Mouse (Mus musculus) liver, embryonic 16.5 days (tissue): Measurements from ENCODE around the gene Ihh. TPM values are rescaled to one million over a fixed set of nuclear protein-coding genes. Genes with fewer than 3 reads are reported as not detected.

Source experiments
- ATAC-seq: fragments of 200-750 bp; cut with Nextera tagmentation; 2 replicates; pipeline ENCODE4 v1.8.0; 2017; ENCODE audit warnings: low read depth, mild to moderate bottlenecking, moderate number of reproducible peaks, moderate library complexity
- H3K27ac ChIP-seq: fragments of 300-500 bp; sonication (generic); 2 replicates; pipeline ENCODE4 v1.5.1; 2014; ENCODE audit warnings: mild to moderate bottlenecking, low read length
- H3K27me3 ChIP-seq: fragments of 300-500 bp; sonication (generic); 2 replicates; pipeline ENCODE4 v1.6.1; 2014; ENCODE audit warnings: low read depth, low read length, mixed read lengths; ENCODE audit not compliant: control insufficient read depth, insufficient read depth
- H3K36me3 ChIP-seq: fragments of 300-500 bp; sonication (generic); 2 replicates; pipeline ENCODE4 v1.6.1; 2014; ENCODE audit warnings: mild to moderate bottlenecking; ENCODE audit not compliant: control insufficient read depth, insufficient read depth
- H3K4me1 ChIP-seq: fragments of 300-500 bp; sonication (generic); 2 replicates; pipeline ENCODE4 v1.6.1; 2014; ENCODE audit warnings: low read depth, low read length, mixed read lengths; ENCODE audit not compliant: control insufficient read depth
- H3K4me2 ChIP-seq: fragments of 300-500 bp; sonication (generic); 2 replicates; pipeline ENCODE4 v1.6.1; 2014; ENCODE audit warnings: low read depth, low read length, mixed read lengths
- H3K4me3 ChIP-seq: fragments of 300-500 bp; sonication (generic); 2 replicates; pipeline ENCODE4 v1.5.1; 2014; ENCODE audit warnings: low read depth, mild to moderate bottlenecking, low read length
- H3K9ac ChIP-seq: fragments of 300-500 bp; sonication (generic); 2 replicates; pipeline ENCODE4 v1.6.1; 2014; ENCODE audit warnings: low read depth, low read length
- H3K9me3 ChIP-seq: fragments of 300-500 bp; sonication (generic); replicated peaks from 2 replicates; pipeline ENCODE4 v1.6.1; 2016; ENCODE audit warnings: low read length; ENCODE audit not compliant: control insufficient read depth
- WGBS: fragments of 180-500 bp; shearing (Covaris S2); extraction: QIAGEN DNeasy Blood & Tissue Kit; methylation state at CpG from one replicate; pipeline ENCODE4 v1.1.7; 2014; ENCODE audit not compliant: insufficient replicate concordance; 5-methylcytosine and 5-hydroxymethylcytosine counted together
- polyA plus RNA-seq: library from polyadenylated mRNA; unstranded; fragments of >200 nt; fragmentation: Nextera tagmentation; extraction: Ambion mirVana; gene quantifications from 2 replicates; pipeline ENCODE4 v1.2.1, GENCODE M21; 2015

Ihh gene
- polyA plus RNA-seq, 1 experiment from 2014 or later, result 4.0 TPM

DNA sequence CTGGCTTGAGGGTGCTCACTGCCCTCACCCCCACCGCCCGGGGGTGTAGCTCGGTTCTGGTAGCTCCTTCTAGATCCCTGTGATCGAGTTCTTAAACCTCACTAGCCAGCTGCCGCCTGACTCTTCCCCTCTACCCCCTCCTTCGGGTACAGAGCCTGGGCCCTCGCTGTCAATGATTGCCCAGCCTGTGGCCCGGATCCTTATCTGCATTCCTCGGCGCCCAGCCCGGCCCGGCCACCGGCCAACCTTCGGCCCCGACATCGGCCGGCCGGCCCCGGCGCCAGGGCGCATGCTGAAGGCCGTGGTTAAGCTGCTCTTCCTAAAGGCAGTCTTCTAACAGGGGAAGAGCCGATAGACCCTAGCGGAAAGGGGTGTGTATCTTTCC lies 1.8 kb downstream of the Ihh start:
- WGBS, result 2% methylated on average over 24 of the region's 24 CpGs
- Histone ChIP-seq H3K4me2 (peak overlapping the region; percentile 45), H3K9ac (peak overlapping the region; percentile 53; the same call in 1 of the 2 replicates), H3K4me3 (peak overlapping the region; percentile 56), H3K27ac (peak overlapping the region; percentile 12; the same call in 1 of the 2 replicates), H3K36me3 (no peaks in the 10 kb centered on the region), H3K4me1 (no peaks in the 10 kb centered on the region), H3K27me3 (peaks cover 64% of the 10 kb centered on the region), H3K9me3 (no peaks in the 10 kb centered on the region)
- ATAC-seq, result peak; percentile 59

DNA sequence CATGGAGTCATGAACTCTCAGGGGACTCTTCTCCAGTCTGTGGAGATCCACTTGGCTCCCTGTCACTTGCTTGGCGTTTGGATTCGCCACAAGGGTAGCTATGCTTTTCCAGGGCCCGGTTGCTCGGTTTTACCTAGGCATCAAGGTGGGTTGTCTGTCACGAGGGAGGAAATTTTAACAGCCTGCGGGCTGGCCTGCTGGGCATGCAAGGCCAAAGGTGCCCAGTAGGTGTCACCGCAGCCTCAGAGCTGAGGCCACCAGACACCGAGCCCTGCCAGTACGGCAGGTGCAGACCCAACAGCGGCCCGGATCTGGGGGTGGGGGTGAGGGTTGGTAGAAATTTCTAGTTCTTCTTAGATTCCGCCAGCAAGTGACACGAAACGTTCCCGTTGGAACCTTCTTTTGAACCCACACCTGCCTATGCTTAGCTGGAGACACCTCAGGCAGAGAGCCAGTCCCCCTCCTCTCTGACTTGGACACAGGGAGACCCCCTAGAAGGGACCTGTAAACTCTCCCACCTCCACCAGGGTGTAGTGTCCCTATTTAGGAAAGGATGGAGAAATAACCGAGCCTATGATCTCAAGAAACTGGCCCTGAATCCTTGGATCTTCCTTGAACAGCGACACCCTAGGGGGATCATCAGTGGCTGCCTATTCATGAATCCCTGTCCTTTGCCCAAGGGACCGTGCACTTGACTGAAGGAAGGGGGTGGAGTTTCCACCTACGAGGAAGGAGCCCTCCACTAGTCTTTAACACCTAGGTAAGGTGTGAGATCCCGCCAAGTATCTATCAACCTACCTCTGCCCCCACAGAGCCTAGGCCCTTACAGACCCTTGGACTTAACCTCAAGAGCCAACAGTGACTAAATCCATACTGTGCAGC lies 2.4 kb downstream of the Ihh start:
- Histone ChIP-seq H3K27ac (peak overlapping the region; percentile 12; the same call in 1 of the 2 replicates), H3K36me3 (no peaks in the 10 kb centered on the region), H3K9me3 (no peaks in the 10 kb centered on the region), H3K9ac (peak overlapping the region; percentile 53; the same call in 1 of the 2 replicates), H3K27me3 (peaks cover 62% of the 10 kb centered on the region), H3K4me2 (peak overlapping the region; percentile 45), H3K4me1 (no peaks in the 10 kb centered on the region), H3K4me3 (peak overlapping the region; percentile 56)
- ATAC-seq, result peak; percentile 22; the same call in 1 of the 2 replicates
- 3% methylated on average over 20 of the region's 20 CpGs for WGBS

DNA sequence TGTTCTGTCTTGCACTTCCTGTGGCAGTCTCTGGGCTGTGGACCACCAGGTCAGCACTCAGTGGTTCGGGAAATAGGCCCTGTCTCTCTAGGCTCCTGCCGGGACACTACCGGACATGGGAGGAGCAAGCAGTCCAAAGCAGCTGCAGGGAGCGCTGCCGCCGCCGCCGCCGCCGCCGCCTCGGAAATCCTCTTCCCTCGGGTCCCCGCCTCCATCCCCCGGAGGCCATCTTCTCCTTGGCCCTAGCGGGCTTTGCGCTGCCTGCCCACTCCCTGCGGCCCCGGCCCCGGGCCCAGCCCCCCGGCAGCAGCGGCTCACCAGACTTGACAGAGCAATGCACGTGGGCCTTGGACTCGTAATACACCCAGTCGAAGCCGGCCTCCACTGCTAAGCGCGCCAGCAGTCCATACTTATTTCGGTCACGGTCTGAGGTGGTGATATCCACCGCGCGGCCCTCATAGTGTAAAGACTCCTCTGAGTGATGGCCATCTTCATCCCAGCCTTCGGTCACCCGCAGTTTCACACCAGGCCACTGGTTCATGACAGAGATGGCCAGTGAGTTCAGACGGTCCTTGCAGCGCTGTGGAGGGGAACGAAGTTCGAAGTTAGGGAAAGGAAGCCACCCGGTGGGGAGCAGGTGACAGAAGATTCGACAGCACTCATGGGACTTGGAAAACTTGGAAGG lies 3.3 kb downstream of the Ihh start:
- no peak overlapping the region for H3K4me3 ChIP-seq
- H3K4me2 ChIP-seq, result 0 out of 2 replicates have a peak overlapping the region, but pooled peaks have one; percentile 18
- H3K27ac ChIP-seq, result no peak overlapping the region
- H3K36me3 ChIP-seq, result no peaks in the 10 kb centered on the region
- H3K9ac ChIP-seq, result no peak overlapping the region
- no peaks in the 10 kb centered on the region for H3K4me1 ChIP-seq
- H3K9me3 ChIP-seq, result no peaks in the 10 kb centered on the region
- 4% methylated on average over 41 of the region's 41 CpGs for WGBS
- ATAC-seq, result no peak
- H3K27me3 ChIP-seq, result peaks cover 58% of the 10 kb centered on the region

DNA sequence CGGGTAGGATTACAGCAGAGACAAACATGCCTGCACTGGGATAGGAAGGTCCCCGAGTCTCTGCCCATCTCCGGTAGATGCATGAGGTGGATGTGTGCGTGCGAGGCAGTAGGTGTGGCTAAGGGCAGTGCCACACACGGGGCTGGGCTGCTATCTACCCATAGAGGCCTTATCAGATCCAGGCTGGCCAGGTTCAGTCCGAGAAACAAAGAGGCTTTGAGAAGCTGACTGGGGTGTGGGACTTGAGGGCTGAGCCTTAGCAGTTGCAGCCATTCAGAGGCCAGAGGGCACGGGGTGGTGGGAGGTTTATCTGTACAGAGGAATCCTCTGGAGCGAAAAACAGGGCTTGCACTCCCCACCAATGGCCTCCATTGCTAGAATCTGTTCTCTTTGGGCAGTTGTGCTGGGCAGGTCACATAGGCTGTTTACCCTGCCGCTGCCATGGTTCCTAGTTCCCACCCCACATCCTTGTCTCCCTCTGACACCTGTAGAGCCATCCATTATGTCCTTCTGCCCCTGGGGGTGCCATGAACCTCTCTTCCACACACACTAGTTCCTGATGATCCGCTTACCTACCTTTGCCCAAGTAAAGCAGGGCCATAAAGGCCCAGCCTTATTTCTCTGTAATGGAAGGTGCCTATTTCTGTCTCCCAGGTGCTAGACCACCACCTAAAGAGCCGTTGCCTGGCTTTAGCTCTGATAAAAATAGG lies 9.7 kb downstream of the Ihh start:
- no peaks in the 10 kb centered on the region for H3K4me1 ChIP-seq
- H3K9me3 ChIP-seq, result no peaks in the 10 kb centered on the region
- H3K36me3 ChIP-seq, result no peaks in the 10 kb centered on the region
- H3K27me3 ChIP-seq, result no peaks in the 10 kb centered on the region
- no peak overlapping the region for H3K27ac ChIP-seq
- no peak overlapping the region for H3K9ac ChIP-seq
- H3K4me2 ChIP-seq, result no peak overlapping the region
- WGBS, result 38% methylated on average over 12 of the region's 12 CpGs
- no peak for ATAC-seq
- no peak overlapping the region for H3K4me3 ChIP-seq

DNA sequence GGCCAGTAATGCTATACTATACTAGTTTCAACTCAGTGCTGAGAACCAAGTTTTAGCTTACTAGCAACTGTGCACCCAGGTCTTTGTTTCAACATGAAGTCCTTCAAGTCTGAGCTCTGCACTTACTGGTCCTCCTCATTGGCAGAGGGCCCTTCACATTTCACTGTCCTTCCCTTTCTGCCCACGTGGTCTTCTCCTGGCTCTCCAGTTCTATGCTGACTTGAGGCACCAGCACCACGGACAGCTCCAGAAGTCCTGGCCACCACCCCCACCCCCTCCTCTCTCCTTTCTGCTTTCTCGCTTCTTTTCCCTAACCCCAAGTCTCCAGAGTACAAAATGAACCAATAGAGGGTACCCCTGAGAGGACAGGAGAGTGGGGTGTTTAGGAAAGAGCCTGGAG lies 11.7 kb downstream of the Ihh start:
- H3K27me3 ChIP-seq, result no peaks in the 10 kb centered on the region
- H3K4me2 ChIP-seq, result no peak overlapping the region
- ATAC-seq, result no peak
- H3K9me3 ChIP-seq, result no peaks in the 10 kb centered on the region
- no peak overlapping the region for H3K9ac ChIP-seq
- no peaks in the 10 kb centered on the region for H3K36me3 ChIP-seq
- H3K4me1 ChIP-seq, result no peaks in the 10 kb centered on the region
- WGBS, result 11% methylated on average over 3 of the region's 3 CpGs
- no peak overlapping the region for H3K27ac ChIP-seq
- H3K4me3 ChIP-seq, result no peak overlapping the region

DNA sequence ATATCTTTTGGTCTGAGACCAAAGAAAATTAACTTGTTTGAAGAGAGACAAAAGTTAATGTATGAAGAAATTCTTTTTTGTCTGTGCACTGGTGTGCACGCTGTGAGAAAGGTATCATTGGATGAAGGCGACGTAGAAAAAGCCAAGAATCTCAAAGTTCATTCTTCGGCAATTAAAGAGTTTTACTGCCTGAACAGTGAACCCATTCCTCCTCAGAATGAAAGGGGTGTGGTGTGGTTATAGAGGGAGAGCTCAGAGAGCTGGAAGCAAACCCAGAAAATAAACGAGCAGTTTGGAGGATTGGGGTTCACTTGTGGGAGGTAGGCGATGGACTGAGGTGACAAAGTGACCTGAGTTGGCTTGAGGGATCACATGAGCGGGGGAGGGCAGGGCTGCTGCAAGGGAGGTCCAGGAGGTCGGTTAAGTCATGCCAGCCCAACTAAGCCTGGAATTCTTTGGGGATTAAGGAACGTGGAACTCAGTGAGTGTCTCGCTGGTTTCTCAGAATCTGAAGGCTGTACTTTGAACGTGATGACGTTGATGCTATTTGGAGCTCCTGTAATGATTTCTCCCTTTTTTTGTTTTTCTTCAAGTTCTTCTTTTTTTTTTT lies 15.1 kb downstream of the Ihh start:
- WGBS, result 37% methylated on average over 12 of the region's 12 CpGs
- H3K27me3 ChIP-seq, result no peaks in the 10 kb centered on the region
- no peak overlapping the region for H3K4me2 ChIP-seq
- no peaks in the 10 kb centered on the region for H3K4me1 ChIP-seq
- H3K9ac ChIP-seq, result no peak overlapping the region
- no peak overlapping the region for H3K4me3 ChIP-seq
- no peak for ATAC-seq
- H3K36me3 ChIP-seq, result no peaks in the 10 kb centered on the region
- H3K27ac ChIP-seq, result no peak overlapping the region
- no peaks in the 10 kb centered on the region for H3K9me3 ChIP-seq

DNA sequence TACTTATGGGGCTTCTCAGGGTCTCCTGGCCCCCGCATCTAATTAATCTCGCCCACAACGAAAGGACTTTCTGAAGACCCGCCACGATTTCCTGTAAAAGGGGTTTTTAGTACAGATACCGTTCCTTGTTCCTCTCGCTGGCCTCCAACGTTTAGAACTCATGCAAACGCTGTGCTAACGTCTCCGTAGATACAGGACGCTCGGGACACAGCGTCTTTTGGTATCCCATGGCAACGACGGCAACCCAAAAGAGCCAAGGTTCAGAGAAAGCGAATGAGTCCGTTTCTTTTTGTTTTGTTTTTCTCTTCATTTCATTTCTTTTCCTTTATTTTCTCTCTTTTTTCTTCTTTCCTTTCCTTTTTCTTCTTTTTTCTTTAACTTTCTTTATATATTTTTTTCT lies 16.1 kb downstream of the Ihh start, which contains the start of gene Cfap65:
TSS of gene Cfap65 (minus strand) at position 198 of the 400 bp plus-strand sequence.
- H3K27ac ChIP-seq, result no peak within 1 kb of the TSS
- H3K4me3 ChIP-seq, result no peak within 1 kb of the TSS
- WGBS, result under 1% methylated on average over 18 of the region's 18 CpGs
- H3K4me1 ChIP-seq, result no peaks in the 10 kb centered on the region
- H3K27me3 ChIP-seq, result no peaks in the 10 kb centered on the region
- H3K9ac ChIP-seq, result no peak within 1 kb of the TSS
- H3K4me2 ChIP-seq, result no peak within 1 kb of the TSS
- ATAC-seq, result no peak
- H3K36me3 ChIP-seq, result no peaks in the 10 kb centered on the region
- H3K9me3 ChIP-seq, result no peaks in the 10 kb centered on the region

DNA sequence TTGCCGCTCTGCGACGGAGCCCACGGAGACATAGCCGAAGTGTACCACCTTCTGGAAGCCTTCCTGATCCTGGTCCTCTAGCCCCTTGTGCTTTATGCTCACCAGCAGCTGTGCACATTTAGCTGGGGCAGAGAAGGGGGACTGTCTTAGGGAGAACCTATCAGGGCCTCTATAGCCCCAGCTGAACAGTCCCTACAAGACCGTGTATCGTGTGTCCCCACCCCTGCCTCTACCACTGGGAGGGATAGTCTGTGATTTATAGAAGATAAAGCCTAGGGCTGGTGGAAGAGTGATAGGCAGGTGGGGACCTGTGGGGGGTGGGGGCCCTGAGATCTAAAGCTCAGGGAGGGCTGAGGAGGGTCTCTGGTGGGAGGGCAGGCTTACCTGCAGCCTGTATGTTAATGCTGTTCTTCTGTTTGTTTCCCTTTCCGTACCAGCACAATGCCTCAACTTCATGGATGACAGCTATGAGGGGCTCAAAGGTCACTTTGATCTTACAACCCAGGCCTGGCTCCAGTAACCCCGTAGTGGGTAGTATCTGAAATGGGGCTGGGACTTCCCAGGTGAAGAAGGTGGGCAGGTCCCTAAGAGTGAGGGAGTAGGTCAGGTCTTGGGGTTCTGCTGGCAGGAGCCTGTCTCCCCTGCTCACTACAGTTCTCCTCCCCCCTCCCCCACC lies 23.7 kb downstream of the Ihh start:
- no peaks in the 10 kb centered on the region for H3K4me1 ChIP-seq
- no peak overlapping the region for H3K4me2 ChIP-seq
- H3K36me3 ChIP-seq, result no peaks in the 10 kb centered on the region
- 60% methylated on average over 9 of the region's 9 CpGs for WGBS
- no peak for ATAC-seq
- H3K4me3 ChIP-seq, result no peak overlapping the region
- no peaks in the 10 kb centered on the region for H3K27me3 ChIP-seq
- no peak overlapping the region for H3K9ac ChIP-seq
- H3K9me3 ChIP-seq, result no peaks in the 10 kb centered on the region
- no peak overlapping the region for H3K27ac ChIP-seq
